ENCODE assay signal across 7 mouse cellular contexts in genomic region chr2:160646845-160647178, GRCm38 (mm10). TPM values are rescaled to one million over a fixed set of nuclear protein-coding genes. Genes with fewer than 3 reads are reported as not detected.
A peak's percentile ranks its signal among the peaks of the same experiment; 100 is the strongest.
DNase-seq lines count a peak whose midpoint lies in the region; ATAC-seq lines count a peak whose summit lies in the region.

No protein-coding gene starts in this region.

- H3K4me1 ChIP-seq in hindbrain, embryonic 16.5 days (ENCODE audit: control insufficient read depth, insufficient read depth, low read depth, low read length) = peaks cover 22% of the 10 kb centered on the region
- H3K4me1 ChIP-seq in midbrain, embryonic 16.5 days (ENCODE audit: control insufficient read depth, insufficient read depth, low read length) = peaks cover 26% of the 10 kb centered on the region

- H3K27me3 ChIP-seq in hindbrain, embryonic 16.5 days (replicated peaks; ENCODE audit: control insufficient read depth, insufficient read depth, low read length) = no peaks in the 10 kb centered on the region
- H3K27me3 ChIP-seq in midbrain, embryonic 16.5 days (ENCODE audit: control insufficient read depth, insufficient read depth, low read depth, low read length) = no peaks in the 10 kb centered on the region

- no peaks in the 10 kb centered on the region for H3K9me3 ChIP-seq in hindbrain, embryonic 16.5 days (ENCODE audit: control insufficient read depth, low read length)
- no peaks in the 10 kb centered on the region for H3K9me3 ChIP-seq in midbrain, embryonic 16.5 days (replicated peaks; ENCODE audit: control insufficient read depth, low read length, poor library complexity, severe bottlenecking)

- H3K4me3 ChIP-seq in hindbrain, embryonic 16.5 days (ENCODE audit: low read length) = peak overlapping the region; percentile 99
- peak overlapping the region; percentile 100 for H3K4me3 ChIP-seq in midbrain, embryonic 16.5 days (ENCODE audit: low read depth, low read length)

- no peak for ATAC-seq in hindbrain, embryonic 16.5 days
- no peak for ATAC-seq in midbrain, embryonic 16.5 days

- under 1% methylated on average over 17 of the region's 17 CpGs for WGBS in hindbrain, embryonic 16.5 days
- WGBS in midbrain, embryonic 16.5 days = 0% methylated on average over 17 of the region's 17 CpGs

- peak overlapping the region; percentile 73 for H3K4me2 ChIP-seq in hindbrain, embryonic 16.5 days (ENCODE audit: low read length)
- peak overlapping the region; percentile 71 for H3K4me2 ChIP-seq in midbrain, embryonic 16.5 days (ENCODE audit: low read length)

- H3K36me3 ChIP-seq in hindbrain, embryonic 16.5 days (ENCODE audit: control insufficient read depth, insufficient read depth, low read length) = no peaks in the 10 kb centered on the region
- no peaks in the 10 kb centered on the region for H3K36me3 ChIP-seq in midbrain, embryonic 16.5 days (ENCODE audit: control insufficient read depth, insufficient read depth, low read length)

- DNase-seq in right cerebral cortex, adult 18-20 months = peak; percentile 16
- DNase-seq in right cerebral cortex, postnatal 14 days = no peak
- DNase-seq in embryo, embryonic 11 days = peak; percentile 41
- no peak for DNase-seq in urinary bladder, postnatal 10 days (ENCODE audit: low spot score)
- DNase-seq in thymus, postnatal 14 days = no peak

- peak overlapping the region; percentile 100 for H3K9ac ChIP-seq in hindbrain, embryonic 16.5 days (ENCODE audit: low read depth, low read length)
- H3K9ac ChIP-seq in midbrain, embryonic 16.5 days (ENCODE audit: low read depth, low read length) = peak overlapping the region; percentile 100

- H3K27ac ChIP-seq in hindbrain, embryonic 16.5 days (ENCODE audit: low read depth, low read length) = peak overlapping the region; percentile 99
- peak overlapping the region; percentile 99 for H3K27ac ChIP-seq in midbrain, embryonic 16.5 days (ENCODE audit: low read length)

RNA-seq across cellular contexts. Expression of gene Top1, which starts 1.1 kb away (rescaled TPM):
- 55.7 and 58.3 TPM in 2 replicates for polyA plus RNA-seq in hindbrain, embryonic 16.5 days (2015; fragmentation: Nextera tagmentation; extraction: Ambion mirVana)
- polyA plus RNA-seq in midbrain, embryonic 16.5 days (2015; fragmentation: Nextera tagmentation; extraction: Ambion mirVana) = 68.7 and 76.8 TPM in 2 replicates

Comparison
In these comparisons a context has a peak if more than half of its experiments do, and no peak if none do; other contexts are left out.
1. DNase-seq: peak in right cerebral cortex, adult 18-20 months (single experiment) and embryo, embryonic 11 days (single experiment); none in right cerebral cortex, postnatal 14 days (single experiment), urinary bladder, postnatal 10 days (single experiment) and thymus, postnatal 14 days (single experiment).